Comparison of ENCODE assay signal across 29 mouse cellular contexts in genomic region chr9:42786286-42786685, GRCm38 (mm10).
"Had no signal": no experiment of that assay in that cellular context is flagged by ENCODE, and none has a peak within 500 bp of the region (broad histone marks: within the 10 kb centered on the region; RNA-seq: fewer than 3 reads in every experiment).

No protein-coding gene starts in this region.

- H3K27ac ChIP-seq: limb, embryonic 10.5 days; limb, embryonic 12.5 days; limb, embryonic 13.5 days; limb, embryonic 15.5 days; liver, embryonic 12.5 days; liver, embryonic 13.5 days; liver, embryonic 14.5 days; liver, embryonic 15.5 days; lung, embryonic 15.5 days; macrophage; midbrain, embryonic 10.5 days; midbrain, embryonic 12.5 days; midbrain, embryonic 13.5 days; midbrain, embryonic 15.5 days; neural tube, embryonic 12.5 days had no signal

- H3K36me3 ChIP-seq: limb, embryonic 10.5 days; limb, embryonic 12.5 days; limb, embryonic 13.5 days; limb, embryonic 15.5 days; liver, embryonic 12.5 days; liver, embryonic 13.5 days; liver, embryonic 15.5 days; lung, embryonic 15.5 days; midbrain, embryonic 10.5 days; midbrain, embryonic 12.5 days; midbrain, embryonic 13.5 days; midbrain, embryonic 15.5 days; neural tube, embryonic 12.5 days had no signal

- H3K4me1 ChIP-seq: limb, embryonic 12.5 days; limb, embryonic 15.5 days; liver, embryonic 12.5 days; liver, embryonic 13.5 days; liver, embryonic 15.5 days; megakaryocyte, embryonic 14.5 days; neural tube, embryonic 12.5 days had no signal

- H3K4me2 ChIP-seq: limb, embryonic 12.5 days; limb, embryonic 13.5 days; limb, embryonic 15.5 days; liver, embryonic 11.5 days; liver, embryonic 12.5 days; liver, embryonic 13.5 days; liver, embryonic 15.5 days; lung, embryonic 14.5 days; lung, embryonic 15.5 days; midbrain, embryonic 11.5 days; midbrain, embryonic 12.5 days; midbrain, embryonic 13.5 days; midbrain, embryonic 15.5 days; neural tube, embryonic 12.5 days had no signal

- H3K27me3 ChIP-seq: limb, embryonic 15.5 days; liver, embryonic 15.5 days; midbrain, embryonic 15.5 days; neural tube, embryonic 12.5 days had no signal

- ATAC-seq: liver, embryonic 12.5 days; liver, postnatal 0 days; lung, postnatal 0 days; midbrain, embryonic 13.5 days; midbrain, embryonic 15.5 days; midbrain, embryonic 16.5 days had no signal

- H3K4me3 ChIP-seq: limb, embryonic 10.5 days; limb, embryonic 12.5 days; limb, embryonic 13.5 days; limb, embryonic 15.5 days; liver, embryonic 12.5 days; liver, embryonic 13.5 days; liver, embryonic 15.5 days; lung, embryonic 15.5 days; megakaryocyte, embryonic 14.5 days; midbrain, embryonic 10.5 days; midbrain, embryonic 12.5 days; midbrain, embryonic 13.5 days; midbrain, embryonic 15.5 days; myocyte; neural tube, embryonic 12.5 days had no signal

- H3K9ac ChIP-seq: limb, embryonic 12.5 days; limb, embryonic 13.5 days; limb, embryonic 15.5 days; liver, embryonic 12.5 days; liver, embryonic 13.5 days; liver, embryonic 14.5 days; liver, embryonic 15.5 days; liver, postnatal 0 days; lung, embryonic 14.5 days; lung, embryonic 15.5 days; midbrain, embryonic 12.5 days; midbrain, embryonic 13.5 days; midbrain, embryonic 15.5 days; neural tube, embryonic 12.5 days had no signal

- DNase-seq: liver; liver, embryonic 13.5 days; liver, postnatal 0 days; lung, adult 18-20 months; lung, adult 2 months; lung, embryonic 14.5 days; lung, postnatal 10 days; lung, postnatal 36 days; midbrain, embryonic 14.5 days had no signal

- H3K9me3 ChIP-seq: limb, embryonic 10.5 days; limb, embryonic 12.5 days; limb, embryonic 13.5 days; limb, embryonic 15.5 days; liver, embryonic 12.5 days; liver, embryonic 13.5 days; liver, embryonic 15.5 days; lung, embryonic 15.5 days; megakaryocyte, embryonic 14.5 days; midbrain, embryonic 10.5 days; midbrain, embryonic 12.5 days; midbrain, embryonic 13.5 days; midbrain, embryonic 15.5 days; neural tube, embryonic 12.5 days had no signal
